Mouse (Mus musculus) induced T-regulatory cell, adult 2 months (primary cell): ENCODE measurements around the gene Bcor.
A peak's percentile ranks its signal among the peaks of the same experiment; 100 is the strongest.

Experiments
- DNase-seq: peaks from one replicate; pipeline ENCODE4 v3.0.0-alpha.2; 2012; ENCODE audit warnings: low read depth

Gene Bcor

DNA sequence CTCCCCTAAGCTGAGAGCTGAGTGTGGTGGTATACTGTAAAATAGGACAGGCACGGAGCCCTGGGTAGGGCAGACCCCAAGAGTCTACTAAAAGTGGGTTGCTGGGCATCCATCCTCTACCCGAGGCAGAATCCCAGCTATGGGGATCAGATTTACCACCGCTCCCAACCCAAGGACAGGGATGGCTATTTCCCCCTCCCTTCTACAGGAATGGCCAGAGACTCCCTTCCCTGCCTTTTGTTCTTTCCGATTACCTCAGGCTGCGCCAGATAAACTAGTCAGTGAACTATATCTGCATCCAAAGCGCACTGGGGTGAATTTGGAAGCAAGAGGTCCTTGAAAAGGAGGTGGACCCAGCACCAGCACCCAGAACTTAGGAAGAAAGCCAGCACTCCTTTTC lies 93.1 kb downstream of the Bcor start:
- DNase-seq: no peak

DNA sequence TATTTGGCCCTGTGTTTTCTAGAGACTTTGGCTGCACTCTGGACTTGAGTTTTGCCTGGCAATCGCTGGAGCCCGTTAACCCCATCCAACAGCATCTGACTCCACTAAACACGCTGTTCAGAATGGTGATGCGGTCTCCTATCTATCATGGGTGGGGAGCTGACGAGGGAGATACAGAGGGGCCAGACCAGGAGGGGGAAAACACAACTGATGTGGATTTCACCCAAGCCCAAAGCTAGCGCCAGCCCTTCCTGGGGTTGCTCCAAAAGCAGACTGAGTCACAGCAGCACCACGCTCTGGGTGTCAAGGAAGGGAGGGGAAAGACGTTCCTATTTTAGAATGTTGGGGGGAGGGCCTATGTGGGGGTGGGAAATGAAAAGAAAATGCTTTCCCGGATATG lies 94.4 kb downstream of the Bcor start:
- no peak for DNase-seq

DNA sequence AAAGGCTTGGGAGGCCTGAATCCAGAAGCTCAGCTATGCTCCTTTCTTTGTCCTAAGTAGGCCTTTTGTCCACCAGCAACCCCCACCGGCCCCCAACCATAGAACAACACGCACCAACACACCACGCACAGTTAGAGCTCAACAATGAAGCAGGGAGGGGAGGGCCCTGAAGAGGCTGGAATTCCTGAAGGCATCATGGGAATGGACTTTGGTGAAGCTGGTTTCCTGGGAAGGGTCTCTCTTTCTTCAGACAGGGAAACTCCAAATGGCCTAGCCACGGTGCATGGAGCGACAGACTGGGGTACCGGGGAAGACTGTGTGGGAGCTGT lies 97.3 kb downstream of the Bcor start:
- DNase-seq: no peak

DNA sequence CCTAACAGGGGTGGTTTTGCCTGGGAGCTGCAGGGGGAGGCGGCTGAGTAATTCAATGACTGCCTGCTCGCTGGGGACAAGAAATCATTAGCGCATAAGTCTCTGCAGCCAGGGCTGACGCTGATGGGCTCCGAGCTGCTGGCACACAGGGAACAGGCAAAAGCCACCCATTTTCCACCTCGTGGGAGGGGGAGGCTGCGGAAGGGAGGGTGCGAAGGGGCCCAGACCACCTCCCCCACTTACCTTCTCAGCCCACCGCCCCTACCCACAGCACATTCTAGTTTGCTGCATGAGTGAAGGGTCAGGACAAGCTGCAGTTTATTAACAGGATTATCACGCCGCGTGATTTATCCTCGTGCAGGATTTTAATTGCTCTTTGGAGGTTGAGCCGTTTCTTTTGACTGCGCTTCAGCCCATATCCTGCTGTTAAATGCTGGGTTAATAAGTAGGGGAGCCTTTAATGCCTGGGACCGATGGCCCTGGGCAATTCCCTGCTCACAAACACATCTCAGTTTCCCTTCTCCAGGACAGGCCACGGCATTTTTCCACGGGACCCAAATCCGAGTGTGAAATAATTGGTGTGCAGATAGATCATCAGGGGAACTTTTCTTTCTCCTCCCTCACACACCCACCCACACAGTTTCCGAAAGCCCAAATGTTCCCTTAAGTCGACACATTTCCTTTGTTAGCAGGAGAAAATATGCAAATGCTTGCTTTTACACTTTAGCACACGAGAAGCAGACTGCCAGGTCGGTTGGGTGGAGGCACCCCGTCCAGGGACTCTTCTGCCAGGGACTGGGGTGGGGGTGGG lies 97.8 kb downstream of the Bcor start:
- peak; percentile 47 for DNase-seq

DNA sequence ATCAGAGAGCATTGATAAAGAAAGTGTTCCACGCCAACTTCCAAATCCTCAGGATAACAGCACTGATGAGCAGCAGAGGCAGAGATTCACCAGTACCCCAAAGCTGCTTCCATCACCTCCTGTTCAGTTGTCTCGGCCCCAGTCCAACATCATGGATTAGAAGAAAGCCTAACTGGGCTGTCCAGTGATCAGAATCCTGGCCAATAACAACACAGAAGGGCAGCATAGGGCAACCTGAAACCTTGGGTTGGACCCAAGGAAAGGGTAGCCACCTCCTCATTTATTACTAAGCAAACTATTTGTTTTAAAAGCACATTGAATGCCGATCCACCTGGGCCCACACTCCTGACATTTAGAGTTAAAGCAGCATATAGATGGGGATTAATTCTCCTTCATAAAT lies 99.3 kb downstream of the Bcor start:
- DNase-seq: no peak

DNA sequence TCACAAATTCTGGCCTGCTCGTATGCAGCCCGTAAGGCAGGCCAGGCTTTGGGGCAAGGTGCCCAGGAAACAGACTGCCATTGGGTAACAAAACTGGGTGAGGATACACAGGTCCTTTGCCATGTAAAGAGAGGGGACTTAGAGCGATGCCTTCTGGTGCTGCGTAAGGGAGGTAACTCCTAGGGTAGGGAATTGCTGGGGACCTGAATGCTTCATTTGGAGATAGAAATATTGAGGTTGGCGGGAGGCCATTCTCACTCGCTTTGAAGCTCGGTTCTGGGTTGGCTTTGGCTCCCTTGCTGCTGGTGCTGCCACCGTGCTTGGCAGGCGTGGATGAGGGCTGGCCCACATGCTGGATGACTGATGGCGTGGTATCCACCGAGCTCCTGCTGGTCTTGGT lies 102.9 kb downstream of the Bcor start:
- no peak for DNase-seq

DNA sequence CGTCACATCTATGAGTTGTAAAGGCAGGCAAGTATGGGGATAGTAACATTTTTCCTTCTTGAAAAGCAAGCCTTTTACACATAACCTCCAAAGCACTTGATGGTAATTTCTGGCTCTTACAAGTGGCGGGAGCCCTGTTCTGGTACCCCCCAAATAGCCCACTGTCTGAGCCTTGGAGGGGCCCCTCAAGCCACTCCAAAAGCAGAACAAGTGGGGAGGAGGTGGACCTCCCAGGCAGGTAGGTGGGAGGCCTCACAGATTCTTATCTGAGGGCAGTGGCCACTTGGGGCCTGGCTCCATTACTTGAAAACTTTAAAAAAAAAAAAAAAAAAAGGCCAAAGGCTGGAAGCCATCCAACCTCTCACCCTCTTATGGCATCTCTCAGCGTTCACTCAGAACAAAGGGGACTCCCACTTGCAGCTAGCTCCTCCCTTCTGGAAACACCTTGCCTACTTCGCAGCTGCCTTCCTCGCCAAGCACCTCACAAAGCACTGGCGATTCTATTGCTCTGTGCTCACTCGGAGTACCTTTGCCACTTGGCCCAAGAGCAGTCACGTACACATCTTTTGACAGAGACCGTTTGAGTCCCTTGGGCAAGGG lies 106.7 kb downstream of the Bcor start:
- DNase-seq: no peak

DNA sequence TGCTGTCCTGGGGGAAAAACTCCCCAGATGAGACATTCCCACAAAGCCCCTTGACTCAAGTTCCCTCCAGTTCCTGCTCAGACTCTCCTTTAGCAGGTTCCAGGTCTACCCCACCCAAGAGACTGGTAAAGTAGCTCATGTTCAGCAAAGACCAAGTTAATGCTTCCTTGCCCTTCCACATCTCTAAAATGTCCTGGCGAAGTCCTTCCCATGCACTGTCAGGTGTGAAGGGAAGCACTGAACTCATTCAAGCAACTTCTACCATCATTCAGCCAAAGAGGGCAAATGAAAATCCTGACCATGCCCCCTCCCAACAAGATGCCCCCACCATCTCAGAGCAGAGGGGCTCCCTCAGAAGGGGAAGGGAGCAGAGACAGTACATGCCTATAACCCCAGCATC lies 107.5 kb downstream of the Bcor start:
- DNase-seq: no peak

DNA sequence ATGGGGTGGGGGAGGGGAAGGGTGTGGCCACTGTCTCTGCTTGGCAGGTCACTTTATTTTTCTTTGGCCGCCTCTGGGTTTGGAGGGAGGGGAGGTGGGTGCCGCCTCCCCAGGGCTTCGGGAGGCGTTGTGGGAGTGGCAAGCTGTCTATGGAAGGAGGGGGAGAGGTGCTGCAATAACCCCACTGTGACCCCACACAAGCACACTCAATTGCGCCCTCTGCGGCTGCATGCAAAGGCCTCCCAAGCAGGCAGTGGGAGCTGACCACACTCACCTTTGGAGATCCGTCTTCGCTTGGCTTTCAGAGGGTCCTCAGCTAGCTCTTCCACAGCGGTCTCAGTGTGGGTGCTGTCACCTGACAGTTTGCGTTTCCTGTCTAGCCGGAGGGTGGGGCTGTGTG lies 111.4 kb downstream of the Bcor start:
- no peak for DNase-seq

DNA sequence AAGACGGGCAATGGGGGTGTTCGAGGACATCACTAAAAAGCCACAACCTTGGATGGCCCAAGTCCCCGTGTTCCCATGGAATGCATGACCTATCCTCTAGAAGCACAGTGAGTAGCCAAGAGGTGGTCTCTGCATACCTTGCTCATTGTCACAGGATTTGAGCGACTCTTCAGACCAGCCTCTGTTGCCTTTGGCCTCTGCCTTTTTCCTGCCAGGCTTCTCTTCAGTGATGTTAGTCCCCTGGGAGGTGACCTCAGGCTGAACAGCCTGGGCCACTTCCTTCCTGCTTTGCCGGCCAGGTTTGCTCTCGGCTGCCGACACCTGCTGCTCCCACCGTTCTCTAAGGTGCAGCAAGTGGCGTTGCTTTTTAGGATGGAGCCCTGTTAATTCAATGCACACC lies 112.0 kb downstream of the Bcor start:
- no peak for DNase-seq

DNA sequence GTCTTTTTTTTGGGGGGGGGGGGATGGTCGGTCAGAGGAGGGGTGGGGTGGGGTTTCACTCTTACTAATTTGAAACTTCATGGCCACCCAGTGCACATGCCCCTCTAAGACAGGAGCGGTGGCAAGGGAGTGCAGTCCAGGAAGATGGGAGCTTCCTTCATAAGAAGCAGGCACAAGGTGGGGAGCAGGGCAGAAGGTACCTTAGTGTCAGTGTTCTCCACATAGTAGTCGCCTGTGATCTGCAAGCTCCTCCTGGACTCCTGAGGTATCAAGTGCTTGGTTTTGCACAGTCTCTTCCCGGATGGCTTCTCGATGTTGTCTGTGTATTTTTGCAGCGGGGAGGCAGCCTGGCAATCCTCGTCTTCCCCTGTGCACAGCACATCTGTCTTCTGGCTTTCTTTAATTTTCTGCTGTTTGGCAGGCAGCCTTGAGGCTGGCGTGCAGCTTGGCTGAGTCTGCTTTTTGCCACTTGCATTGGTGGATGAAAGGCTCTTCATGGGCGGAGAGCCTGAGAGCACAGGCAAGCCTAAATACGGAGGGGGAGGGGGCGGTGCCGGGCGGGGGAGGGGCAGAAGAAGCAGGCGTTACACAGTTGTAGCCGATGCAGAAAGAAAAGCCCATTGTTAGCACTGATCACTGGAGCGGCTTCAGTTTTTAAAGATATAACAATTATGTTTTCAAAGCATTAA lies 112.8 kb downstream of the Bcor start:
- DNase-seq: no peak

DNA sequence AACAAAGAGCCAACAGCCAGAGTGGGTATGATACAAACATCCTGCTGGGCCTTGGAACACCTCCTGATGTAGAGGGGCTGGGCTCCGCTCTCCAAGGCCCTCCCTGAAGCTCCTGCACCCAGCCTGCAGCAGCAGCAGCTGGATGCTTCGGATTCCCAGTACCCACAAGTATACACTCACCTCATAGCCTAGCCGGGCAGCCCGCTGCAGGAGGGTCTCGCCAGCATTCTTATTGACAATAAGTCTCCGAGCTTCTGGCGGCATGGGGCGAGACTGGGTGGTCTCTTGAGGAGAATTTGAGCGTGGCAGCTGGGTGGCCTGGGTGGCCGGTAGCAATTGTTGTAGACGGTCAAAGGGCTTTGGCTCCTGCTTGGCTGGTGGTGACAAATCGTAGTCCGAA lies 113.5 kb downstream of the Bcor start:
- DNase-seq: no peak

DNA sequence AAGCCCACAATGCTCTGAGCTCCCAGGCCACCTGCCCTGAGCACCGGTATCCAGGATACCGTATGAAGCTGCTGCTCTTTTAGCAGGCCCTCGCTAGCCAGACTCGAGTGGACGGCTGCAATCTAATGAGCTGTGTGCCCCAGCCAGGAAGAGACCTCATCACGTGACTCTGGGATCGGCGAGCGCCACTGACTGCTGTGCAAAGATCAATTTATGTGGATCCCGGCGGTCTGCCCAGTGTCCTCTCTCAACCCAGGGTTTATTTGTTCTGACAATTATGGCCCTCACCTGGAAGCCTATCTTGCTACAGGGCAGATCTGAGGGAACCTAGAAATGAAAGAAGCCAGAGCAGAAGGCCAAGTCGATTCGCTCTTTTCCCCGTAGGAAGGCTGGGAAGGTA lies 116.8 kb downstream of the Bcor start:
- DNase-seq: no peak

DNA sequence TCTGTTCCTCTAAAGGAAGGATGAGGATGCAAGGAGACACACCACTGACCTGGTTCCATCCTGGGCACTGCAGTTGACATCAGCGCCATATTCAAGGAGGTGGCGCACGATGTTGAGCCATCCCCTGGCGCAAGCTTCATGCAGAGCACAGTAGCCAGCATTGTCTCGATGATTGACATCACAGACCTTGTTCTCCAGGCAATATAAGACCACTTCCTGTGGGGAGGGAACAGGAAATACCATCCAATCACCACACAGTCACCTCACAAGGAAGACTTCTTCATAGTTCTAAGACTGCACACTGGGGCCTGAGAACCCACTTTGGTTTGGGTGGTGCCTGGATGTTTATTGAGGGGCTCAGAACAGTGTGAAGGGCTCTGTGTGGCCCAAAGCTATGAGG lies 118.7 kb downstream of the Bcor start:
- no peak for DNase-seq

DNA sequence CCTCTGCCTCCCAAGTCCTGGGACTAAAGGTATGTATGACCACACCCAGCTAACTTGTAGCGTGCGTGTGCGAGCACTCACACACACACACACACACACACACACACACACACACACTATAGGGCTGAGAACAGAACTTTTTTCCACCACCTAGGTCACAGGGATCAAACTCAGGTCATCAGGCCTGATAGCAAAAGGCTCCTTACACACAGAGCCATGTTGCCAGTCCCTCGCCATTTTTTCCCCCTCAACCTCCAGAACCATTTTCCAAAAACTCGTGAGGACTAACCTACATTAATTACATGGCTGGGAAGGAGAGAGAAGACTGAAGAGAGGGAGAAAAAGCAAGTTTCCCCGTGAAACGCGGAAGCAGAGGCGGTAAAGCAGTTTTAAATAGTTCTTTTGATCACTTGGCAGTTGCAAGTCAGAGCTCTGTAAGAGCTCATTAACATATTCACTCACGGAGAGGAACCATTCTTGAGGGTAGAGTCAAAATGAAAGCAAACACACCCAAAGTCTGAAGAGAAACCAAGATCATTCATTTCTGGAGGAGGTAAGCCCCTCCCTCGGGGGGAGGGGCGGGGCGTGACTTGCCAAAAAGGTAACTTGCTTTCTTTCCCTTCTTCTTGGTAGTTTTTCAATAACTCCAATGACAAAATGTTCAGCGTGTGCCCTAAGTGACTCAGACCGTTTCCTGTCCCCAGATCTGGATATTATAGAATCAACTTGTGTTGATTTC lies 145.3 kb downstream of the Bcor start:
- DNase-seq: peak; percentile 91

DNA sequence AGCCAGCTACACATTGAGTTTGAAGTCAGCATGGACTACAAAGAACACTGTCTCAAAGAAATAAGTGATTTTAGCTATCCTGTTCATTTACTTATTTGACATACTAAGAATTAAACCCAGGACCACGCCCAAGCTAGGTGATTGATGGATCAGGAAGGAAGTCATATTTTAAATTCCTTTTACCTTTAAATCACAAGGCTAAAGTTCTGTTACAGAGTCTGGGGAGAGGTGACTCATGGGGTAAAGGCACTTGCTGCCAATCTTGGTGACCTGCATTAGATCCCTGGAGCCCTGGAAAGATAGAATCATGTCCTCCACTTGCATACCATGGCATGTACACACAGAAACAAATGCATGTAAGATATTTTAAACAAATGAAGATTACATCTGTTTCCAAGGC lies 149.5 kb downstream of the Bcor start:
- no peak for DNase-seq

DNA sequence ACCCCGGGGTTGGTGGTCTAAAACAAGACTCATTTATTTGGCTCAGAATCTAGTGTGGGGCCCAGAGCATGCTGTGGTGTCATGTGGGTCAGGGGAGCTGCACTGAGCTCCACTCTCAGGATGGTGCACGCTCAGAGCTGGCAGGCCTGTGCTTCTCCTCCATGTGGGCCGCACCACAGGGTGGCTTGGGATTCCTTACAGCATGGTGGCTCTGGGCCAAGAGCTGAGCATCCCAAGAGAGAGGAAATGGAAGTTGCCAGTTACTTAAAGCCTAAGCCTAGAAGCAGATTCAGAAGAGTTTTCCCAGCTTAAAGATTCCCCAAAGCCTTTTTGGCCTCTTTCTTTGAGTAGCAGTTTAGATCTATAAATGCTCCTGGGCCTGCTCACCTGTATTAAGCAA lies 151.1 kb downstream of the Bcor start:
- DNase-seq: no peak

DNA sequence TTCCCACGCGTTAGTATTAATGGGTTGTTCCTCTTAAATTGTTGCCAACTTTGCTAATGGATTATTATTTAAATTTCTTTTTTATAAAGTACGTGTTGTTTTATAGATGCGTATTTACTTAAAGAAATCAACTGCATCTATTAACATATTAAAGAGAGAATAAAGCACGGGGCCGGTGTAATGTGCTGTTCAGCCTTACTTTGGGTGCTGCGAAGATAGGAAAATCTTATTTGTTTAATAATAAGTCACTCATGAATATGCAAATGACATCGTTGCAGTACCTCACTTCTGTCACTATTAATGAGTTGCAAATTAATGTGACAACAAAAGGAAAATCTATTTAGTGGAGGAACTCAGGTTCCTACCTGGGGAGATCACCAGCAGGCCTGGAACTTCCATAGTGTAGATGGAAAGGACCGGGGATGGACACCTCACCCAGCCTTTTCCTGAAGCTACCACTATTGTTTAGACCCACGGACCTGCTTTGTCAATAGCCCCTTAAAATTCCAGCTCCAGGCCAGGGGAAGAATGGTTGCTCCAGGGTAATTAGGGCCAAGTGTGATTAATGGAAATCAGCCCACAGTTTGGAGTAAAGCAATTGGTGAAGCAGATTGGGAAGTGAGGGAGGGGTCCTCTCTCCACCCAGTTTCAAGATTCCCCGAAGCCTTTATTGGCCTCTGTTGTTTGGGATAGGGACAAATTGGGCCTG lies 152.2 kb downstream of the Bcor start:
- no peak for DNase-seq

DNA sequence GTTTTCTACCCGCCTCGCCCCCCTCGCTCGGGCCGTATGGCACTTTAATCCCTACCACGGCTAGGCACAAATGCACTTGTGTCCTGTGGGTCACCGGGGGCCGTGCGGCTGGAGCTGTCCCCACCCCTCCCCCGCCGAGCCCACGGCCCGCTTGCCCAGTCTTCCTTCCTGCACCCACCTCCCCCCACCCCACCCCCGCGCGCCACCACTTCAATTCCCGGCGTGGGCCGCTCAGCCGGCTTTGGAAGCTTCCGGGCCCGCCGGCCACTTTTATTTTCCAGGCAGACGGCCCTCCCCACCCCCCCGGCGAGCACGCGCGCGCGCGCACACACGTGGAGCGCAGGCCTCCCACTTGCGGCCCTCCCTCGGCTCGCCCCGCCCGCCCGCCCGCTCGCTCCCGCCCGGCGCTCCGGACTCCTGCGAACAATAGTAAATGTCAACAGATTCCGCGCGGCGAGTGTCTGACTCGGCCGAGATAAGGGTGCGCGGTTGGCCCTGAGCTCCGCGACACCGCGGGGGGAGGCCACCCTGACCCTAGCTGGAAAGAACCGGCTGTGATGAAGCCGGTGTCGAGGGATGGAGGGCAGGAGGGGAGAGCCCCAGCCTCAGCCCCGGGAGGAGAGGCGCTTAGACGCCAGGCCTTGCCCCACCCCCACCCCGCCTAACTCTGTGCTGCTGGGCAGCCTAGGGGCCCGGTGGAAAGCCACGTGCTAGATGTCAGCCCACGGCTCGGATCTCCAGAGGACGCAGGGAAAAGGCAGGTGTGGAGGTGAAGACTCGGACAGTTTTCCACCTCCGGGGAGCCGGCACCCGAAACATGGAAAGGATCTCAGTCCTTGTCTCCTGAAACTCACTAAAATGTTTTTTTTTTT lies 153.0 kb downstream of the Bcor start:
- peak; percentile 72 for DNase-seq

DNA sequence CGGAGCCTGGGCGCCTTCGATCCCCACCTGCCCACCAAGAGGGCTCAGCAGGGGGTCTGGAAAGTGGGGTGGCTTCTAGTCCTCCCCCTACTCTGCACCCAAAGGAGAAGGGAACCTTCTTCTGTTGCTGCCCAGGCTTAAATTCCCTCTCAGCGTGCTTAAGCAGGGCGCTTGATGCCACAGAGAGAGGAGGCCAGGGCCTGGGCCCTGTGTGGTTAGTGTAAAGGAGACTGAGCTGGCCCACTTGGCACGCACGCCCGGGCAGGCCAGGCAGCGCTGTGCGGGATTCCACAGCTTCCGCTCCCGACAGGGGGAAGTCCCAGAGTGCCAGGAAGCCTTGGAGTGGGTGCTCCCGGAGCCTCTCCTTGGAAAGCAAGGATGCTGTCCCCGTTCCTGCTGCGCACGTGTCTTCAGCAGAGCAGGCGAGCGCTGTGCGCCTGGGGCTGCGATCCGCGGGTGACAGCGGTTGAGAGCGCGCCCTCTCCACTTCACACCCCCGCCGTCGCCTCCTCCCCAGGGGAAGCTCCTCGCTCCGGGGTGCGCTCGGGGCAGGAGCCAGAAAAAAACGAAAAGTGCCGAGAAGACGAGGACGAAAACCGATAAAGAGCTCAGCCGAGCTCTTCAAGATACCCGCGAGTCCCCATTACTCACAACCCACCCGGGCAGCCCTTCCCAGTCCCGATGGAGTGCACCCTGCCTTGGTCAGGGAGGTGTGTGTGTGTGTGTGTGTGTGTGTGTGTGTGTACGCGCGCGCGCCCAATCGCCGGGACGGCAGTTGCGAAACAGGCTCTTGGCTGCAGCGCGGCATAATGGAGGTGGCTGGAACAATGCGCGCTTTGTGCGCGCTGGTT lies 153.9 kb downstream of the Bcor start:
- peak; percentile 72 for DNase-seq
